ENCODE assay signal across 8 mouse cellular contexts in the genomic region with DNA sequence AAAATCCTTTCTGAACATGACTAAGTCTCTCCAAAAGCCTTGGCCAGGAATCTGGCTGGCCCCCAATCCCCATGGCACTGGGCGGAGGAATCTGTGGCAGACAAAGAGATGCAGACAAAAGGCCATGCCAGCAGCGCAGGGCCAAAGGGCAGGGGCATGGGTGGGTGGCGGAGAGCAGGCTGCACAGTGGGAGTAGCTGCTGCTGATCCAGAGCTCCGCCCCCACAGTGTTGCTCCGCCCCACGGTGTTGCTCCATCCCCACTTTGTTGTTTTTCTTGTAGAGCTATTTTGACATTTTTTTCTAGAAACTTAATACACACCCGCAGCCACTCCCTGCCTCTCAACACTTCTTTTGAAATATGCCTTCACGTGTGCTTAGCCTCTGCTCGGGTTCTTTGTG. TPM values are rescaled to one million over a fixed set of nuclear protein-coding genes. Genes with fewer than 3 reads are reported as not detected.
DNase-seq lines count a peak whose midpoint lies in the region; ATAC-seq and TF ChIP-seq lines count a peak whose summit lies in the region.

No protein-coding gene starts in this region.

- DNase-seq in liver, postnatal 0 days, result no peak
- DNase-seq in liver, embryonic 11.5 days (ENCODE audit: low spot score), result no peak
- DNase-seq in embryo, embryonic 11 days, result peak; percentile 70
- DNase-seq in heart, adult 9 months (ENCODE audit: low spot score in 2 of 2), result peak; percentile 66 to 75
- DNase-seq in kidney, postnatal 10 days, result peak; percentile 70
- no peak for DNase-seq in T-cell, adult 2 months (ENCODE audit: low spot score)
- DNase-seq in spleen, adult 18-20 months, result no peak

- peaks cover 5% of the 10 kb centered on the region for H3K36me3 ChIP-seq in liver, postnatal 0 days (replicated peaks; ENCODE audit: insufficient read depth, low read length)
- H3K36me3 ChIP-seq in liver, embryonic 11.5 days (ENCODE audit: control insufficient read depth, insufficient read depth, low read length), result no peaks in the 10 kb centered on the region
- no peaks in the 10 kb centered on the region for H3K36me3 ChIP-seq in midbrain, embryonic 13.5 days

- no peak overlapping the region for H3K27ac ChIP-seq in liver, postnatal 0 days (ENCODE audit: low read depth)
- no peak overlapping the region for H3K27ac ChIP-seq in liver, embryonic 11.5 days (ENCODE audit: low read depth, low read length)
- 0 out of 2 replicates have a peak overlapping the region, but pooled peaks have one; percentile 16 for H3K27ac ChIP-seq in midbrain, embryonic 13.5 days

- H3K9ac ChIP-seq in liver, postnatal 0 days (replicated peaks), result no peak overlapping the region
- no peak overlapping the region for H3K9ac ChIP-seq in liver, embryonic 11.5 days (ENCODE audit: low read depth, low read length)
- no peak overlapping the region for H3K9ac ChIP-seq in midbrain, embryonic 13.5 days (replicated peaks)

- no peak for TF ChIP-seq EP300 in liver, postnatal 0 days (IDR thresholded peaks at IDR 0.05; ENCODE audit: low read depth)

- H3K4me3 ChIP-seq in liver, postnatal 0 days (ENCODE audit: low read depth, low read length), result no peak overlapping the region
- no peak overlapping the region for H3K4me3 ChIP-seq in liver, embryonic 11.5 days (ENCODE audit: low read depth, low read length)
- no peak overlapping the region for H3K4me3 ChIP-seq in midbrain, embryonic 13.5 days (replicated peaks)

- peaks cover 2% of the 10 kb centered on the region; the same call in 1 of the 2 replicates for H3K9me3 ChIP-seq in liver, postnatal 0 days (ENCODE audit: low read length)
- no peaks in the 10 kb centered on the region for H3K9me3 ChIP-seq in liver, embryonic 11.5 days (ENCODE audit: control insufficient read depth, low read length)
- H3K9me3 ChIP-seq in midbrain, embryonic 13.5 days, result no peaks in the 10 kb centered on the region

- H3K4me2 ChIP-seq in liver, postnatal 0 days (ENCODE audit: low read depth, low read length), result no peak overlapping the region
- H3K4me2 ChIP-seq in liver, embryonic 11.5 days, result no peak overlapping the region
- peak overlapping the region; percentile 30 for H3K4me2 ChIP-seq in midbrain, embryonic 13.5 days (replicated peaks)

- no peak for TF ChIP-seq CTCF in liver, postnatal 0 days (IDR thresholded peaks at IDR 0.05; ENCODE audit: low read depth)

- ATAC-seq in liver, postnatal 0 days, result peak; percentile 21; the same call in 1 of the 2 replicates
- ATAC-seq in liver, embryonic 11.5 days (replicated peaks; ENCODE audit: low FRiP score), result no peak
- peak; percentile 68 for ATAC-seq in midbrain, embryonic 13.5 days

- WGBS in liver, postnatal 0 days (ENCODE audit: insufficient replicate concordance), result 67% methylated on average over 9 of the region's 9 CpGs
- 47% methylated on average over 9 of the region's 9 CpGs for WGBS in liver, embryonic 11.5 days
- 3% methylated on average over 9 of the region's 9 CpGs for WGBS in midbrain, embryonic 13.5 days

- no peaks in the 10 kb centered on the region for H3K4me1 ChIP-seq in liver, postnatal 0 days (ENCODE audit: insufficient read depth)
- no peaks in the 10 kb centered on the region for H3K4me1 ChIP-seq in liver, embryonic 11.5 days (replicated peaks; ENCODE audit: control insufficient read depth, insufficient read depth, low read length)
- peaks cover 13% of the 10 kb centered on the region for H3K4me1 ChIP-seq in midbrain, embryonic 13.5 days (replicated peaks)

- no peaks in the 10 kb centered on the region for H3K27me3 ChIP-seq in liver, postnatal 0 days (ENCODE audit: insufficient read depth, low read length)
- no peaks in the 10 kb centered on the region for H3K27me3 ChIP-seq in liver, embryonic 11.5 days (replicated peaks; ENCODE audit: control insufficient read depth, insufficient read depth, low read length)
- H3K27me3 ChIP-seq in midbrain, embryonic 13.5 days, result no peaks in the 10 kb centered on the region

RNA-seq across cellular contexts. Expression of a gene that starts 31.2 kb away (rescaled TPM):
- polyA plus RNA-seq in liver, postnatal 0 days (2015; fragmentation: Nextera tagmentation; extraction: Ambion mirVana), result 1.3 and 2.3 TPM in 2 replicates
- 1.4 and 1.8 TPM in 2 replicates for polyA plus RNA-seq in liver, embryonic 11.5 days (2014; fragmentation: Nextera tagmentation; extraction: Ambion mirVana)
- 0.17 and 0.27 TPM in 2 replicates for polyA plus RNA-seq in midbrain, embryonic 13.5 days (2015; fragmentation: Nextera tagmentation; extraction: Ambion mirVana)

RNA-seq across cellular contexts. Expression of a gene that starts 54.1 kb away (rescaled TPM):
- 349 and 355 TPM in 2 replicates for polyA plus RNA-seq in liver, postnatal 0 days (2015; fragmentation: Nextera tagmentation; extraction: Ambion mirVana)
- polyA plus RNA-seq in liver, embryonic 11.5 days (2014; fragmentation: Nextera tagmentation; extraction: Ambion mirVana), result 610 and 611 TPM in 2 replicates
- 139 and 148 TPM in 2 replicates for polyA plus RNA-seq in midbrain, embryonic 13.5 days (2015; fragmentation: Nextera tagmentation; extraction: Ambion mirVana)

Comparison
In these comparisons a context has a peak if more than half of its experiments do, and no peak if none do; other contexts are left out.
1. DNase-seq: peak in embryo, embryonic 11 days (single experiment), heart, adult 9 months (2 of 2) and kidney, postnatal 10 days (single experiment); none in liver, postnatal 0 days (single experiment), liver, embryonic 11.5 days (single experiment), T-cell, adult 2 months (single experiment) and spleen, adult 18-20 months (0 of 2).